Mouse (Mus musculus): ENCODE results near the gene Itgb8.
A peak's percentile ranks its signal among the peaks of the same experiment; 100 is the strongest.

Gene Itgb8

DNA sequence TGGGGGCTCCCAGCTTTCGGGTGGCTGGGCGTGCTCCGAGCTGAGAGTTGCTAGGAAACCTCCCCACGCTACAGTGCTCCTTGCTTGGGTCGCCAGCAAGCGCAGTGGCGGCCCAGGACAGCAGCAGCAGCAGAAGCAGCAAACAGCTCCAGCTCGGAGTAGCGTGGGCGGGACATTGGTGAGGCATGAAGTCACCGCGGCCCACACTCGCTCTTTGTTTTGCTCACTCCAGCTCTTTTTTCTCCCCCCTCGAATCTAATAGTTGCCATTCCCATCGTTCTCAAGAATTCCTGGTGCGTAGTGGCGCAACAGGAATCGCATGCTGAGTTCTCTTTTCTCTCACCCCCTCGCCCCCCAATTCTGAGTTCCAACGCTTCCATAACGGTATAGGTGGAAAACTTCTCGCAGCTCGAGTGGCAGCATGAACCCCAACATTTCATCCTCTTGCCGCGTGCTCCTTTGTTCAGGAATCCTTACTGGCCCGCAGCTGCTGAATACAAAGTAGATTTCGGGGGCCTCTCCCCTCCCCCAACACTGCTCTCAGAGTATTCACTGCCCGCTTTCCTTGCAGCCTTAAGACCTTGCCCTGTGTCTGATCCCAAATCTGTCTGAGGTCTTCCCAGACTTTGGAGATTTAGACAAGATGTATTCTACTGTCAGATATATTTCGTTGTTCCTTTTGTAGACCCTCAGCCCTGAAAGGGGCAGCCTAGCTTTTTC is at the start of gene Itgb8:
Itgb8 (minus strand) TSS at position 107 of the 720 bp plus-strand sequence.
- DNase-seq (ENCODE audit: low spot score), result peak; percentile 91

DNA sequence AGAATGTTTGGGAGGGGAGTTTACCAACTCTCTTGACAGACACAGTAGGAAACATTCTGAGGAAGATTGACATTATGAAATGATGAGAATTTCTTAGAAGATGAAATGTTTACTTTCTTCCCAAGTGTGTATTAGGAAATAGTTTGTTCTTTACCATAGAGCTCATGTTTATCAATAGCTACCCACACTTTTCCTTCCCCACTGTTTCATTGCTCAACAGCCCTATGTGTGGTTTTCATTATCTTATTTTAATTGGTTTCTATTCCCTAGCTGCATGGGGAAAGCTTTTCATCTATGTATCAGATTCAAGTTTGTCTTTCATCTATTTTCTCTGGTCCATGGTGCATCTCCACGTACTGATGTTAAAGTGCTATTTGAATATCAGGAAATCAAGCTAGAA is 37.7 kb upstream of the Itgb8 start:
- DNase-seq (ENCODE audit: low spot score), result no peak

DNA sequence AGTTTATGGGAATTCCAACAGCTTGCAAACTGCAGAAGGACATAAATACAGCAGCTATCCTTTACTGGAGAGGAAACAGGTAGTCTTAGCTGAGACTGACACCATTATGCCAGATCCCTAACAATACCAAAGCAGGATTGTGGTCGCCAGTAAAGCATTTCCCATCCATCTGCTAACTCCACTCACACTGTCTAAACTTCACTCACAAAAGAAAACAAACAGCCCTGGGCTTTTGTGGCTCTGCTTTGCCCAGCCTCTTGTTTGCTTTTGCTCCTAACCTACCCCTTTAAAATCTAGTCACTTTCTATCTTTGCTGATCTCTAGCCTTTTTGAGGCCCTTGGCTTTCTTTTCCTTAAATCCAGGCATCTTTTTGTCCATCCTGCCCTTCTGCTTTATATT is 35.0 kb upstream of the Itgb8 start:
- peak; percentile 49 for DNase-seq (ENCODE audit: low spot score)

- no peak for DNase-seq (ENCODE audit: low spot score)
Observed at GRCm38 (mm10) chr12:119271964-119272363, 33.4 kb upstream of the Itgb8 start.

DNA sequence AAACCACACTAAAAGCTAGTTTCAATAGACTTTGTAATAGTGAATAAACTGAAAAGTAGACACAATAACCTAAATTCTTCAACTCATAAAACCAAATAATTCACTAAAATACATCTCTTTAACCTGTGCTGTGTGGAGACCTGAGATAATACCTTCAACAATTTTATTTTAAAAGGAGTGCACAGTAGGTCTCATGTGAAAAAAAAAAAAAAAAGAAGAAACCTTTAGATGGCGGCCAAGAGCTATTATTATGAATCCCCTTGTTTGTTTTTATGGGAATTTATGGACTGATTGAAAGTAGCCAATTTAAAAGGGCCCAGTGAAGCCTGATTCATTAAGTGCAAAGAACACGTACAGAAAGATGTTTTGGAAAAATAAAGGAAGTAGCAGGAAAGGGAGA is 31.4 kb upstream of the Itgb8 start:
- DNase-seq (ENCODE audit: low spot score), result no peak

DNA sequence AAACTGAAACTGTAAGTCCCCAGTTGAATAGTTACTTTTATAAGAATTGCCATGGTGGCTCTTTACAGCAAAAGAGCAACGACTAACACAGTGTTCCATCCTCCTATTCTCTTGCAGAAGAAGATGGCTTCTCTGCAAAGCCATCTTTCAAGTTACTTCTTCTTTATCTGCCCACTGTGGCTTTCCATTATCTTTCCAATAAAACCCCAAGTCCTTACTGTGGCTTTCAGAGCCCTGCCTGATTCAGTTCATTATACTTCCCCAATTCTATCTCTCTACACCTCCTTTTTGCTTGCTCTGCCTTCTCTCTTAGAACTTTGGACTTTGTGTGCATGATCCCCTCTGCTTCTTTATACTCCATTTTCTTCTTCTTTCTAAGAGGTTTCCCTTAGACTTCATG is 30.1 kb upstream of the Itgb8 start:
- no peak for DNase-seq (ENCODE audit: low spot score)

GRCm38 (mm10) chr12:119264506-119264905 is 25.9 kb upstream of the Itgb8 start:
- no peak for DNase-seq (ENCODE audit: low spot score)

- no peak for DNase-seq (ENCODE audit: low spot score)
Observed at GRCm38 (mm10) chr12:119248581-119248980, 10.0 kb upstream of the Itgb8 start.

- DNase-seq (ENCODE audit: low spot score), result peak; percentile 9
Observed at GRCm38 (mm10) chr12:119241071-119241470, 2.5 kb upstream of the Itgb8 start.

GRCm38 (mm10) chr12:119237921-119238695 is 494 bp downstream of the Itgb8 start:
- peak; percentile 81 for DNase-seq (ENCODE audit: low spot score)

DNA sequence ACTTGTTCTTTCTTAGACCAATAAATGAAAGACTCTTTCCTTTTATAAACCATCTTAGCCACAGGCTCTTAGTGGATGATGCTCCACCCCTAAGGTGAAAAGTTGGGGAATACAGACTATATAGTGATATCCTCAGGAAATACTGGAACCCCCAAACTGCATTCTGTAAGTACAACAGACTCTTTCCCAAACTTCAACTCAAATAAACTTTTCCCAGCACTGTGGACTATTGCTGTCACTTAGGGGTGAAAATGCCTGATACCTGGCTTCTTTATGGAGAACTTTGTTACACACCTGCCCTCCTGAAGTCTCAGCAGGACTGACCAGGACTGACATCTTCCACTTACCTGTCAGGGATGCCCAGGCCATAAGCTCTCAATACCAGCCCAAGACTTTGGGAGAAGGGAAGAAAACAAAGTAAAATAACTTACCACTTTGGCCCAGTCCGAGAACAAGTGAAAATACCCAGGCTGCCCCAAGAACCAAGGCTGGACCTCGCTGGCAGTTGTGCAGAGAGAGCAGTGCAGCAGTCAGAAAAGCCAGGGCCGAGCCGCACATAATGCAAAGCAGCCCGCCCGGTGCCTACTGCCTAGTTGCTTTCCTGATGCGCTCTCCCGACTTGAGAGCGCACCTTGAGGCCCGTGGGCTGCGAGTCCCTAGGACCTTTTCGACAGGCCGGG is 1.2 kb downstream of the Itgb8 start:
- peak; percentile 67 for DNase-seq (ENCODE audit: low spot score)

- DNase-seq (ENCODE audit: low spot score), result no peak
Observed at GRCm38 (mm10) chr12:119231831-119232230, 6.8 kb downstream of the Itgb8 start.

GRCm38 (mm10) chr12:119230444-119230843 is 8.2 kb downstream of the Itgb8 start:
- no peak for DNase-seq (ENCODE audit: low spot score)

DNA sequence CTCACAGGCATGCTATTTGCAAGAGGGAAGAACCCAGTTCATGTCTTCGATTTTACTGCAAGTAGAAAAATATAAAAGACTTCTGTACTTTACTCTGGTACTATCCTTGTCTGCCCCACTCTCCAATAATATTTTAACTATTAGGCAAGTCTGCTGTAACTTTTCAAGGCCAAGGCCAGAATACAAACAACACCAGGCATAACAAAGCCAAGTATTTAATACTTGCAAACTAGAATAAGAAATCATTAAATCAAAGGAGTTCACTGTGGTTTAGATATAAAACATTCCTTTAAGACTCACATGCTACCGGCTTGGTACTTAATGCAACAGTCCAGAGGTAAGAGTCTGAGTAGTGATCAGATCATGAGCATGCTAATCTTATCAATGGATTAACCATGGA is 9.0 kb downstream of the Itgb8 start:
- DNase-seq (ENCODE audit: low spot score), result no peak

- no peak for DNase-seq (ENCODE audit: low spot score)
Observed at GRCm38 (mm10) chr12:119227898-119228297, 10.7 kb downstream of the Itgb8 start.

DNA sequence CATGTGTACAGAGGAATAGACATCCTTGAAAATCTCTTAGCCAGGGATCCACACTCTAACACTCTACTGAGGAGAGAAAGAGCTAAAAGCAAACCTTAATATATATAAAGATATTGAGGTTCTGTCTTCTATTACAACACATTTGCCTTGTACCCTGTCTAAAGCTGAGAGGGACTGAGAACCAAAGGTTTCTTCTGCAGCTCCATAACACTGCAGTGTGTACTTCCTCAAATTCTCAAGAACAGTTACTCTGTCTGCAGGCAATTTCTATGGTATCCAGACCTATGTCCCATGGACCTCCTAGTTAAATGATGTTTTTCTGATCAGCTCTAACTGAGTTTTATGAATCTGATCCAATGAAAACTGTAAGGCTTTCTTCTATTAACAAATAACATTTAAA is 13.9 kb downstream of the Itgb8 start:
- DNase-seq (ENCODE audit: low spot score), result no peak

- no peak for DNase-seq (ENCODE audit: low spot score)
Observed at GRCm38 (mm10) chr12:119219409-119219808, 19.2 kb downstream of the Itgb8 start.

DNA sequence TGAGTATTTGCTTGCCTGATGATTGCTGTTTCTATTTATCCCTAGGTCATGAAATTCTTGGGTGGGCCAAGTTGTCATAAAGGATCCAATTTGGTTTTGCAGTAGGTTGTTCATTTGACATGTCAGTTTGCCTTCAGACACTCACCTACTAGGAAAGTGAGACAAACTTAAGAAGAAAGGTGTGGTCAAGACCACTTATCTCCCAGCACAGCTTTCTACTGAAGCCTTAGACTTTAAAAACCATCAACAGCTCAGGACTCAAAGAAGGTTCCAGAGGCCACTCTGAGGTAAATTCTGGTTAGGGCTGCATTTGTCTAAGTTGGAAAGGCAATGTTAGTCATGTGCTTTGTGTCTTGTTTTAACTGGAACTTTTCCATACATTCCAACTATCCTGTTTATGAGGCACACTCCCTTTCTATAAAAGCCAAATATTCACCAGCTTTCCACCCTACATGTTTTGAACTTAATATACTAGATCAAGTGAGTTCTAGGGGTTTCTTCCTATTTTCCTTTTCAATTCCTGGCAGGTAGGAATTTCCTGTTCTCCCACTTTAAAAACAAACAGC is 20.8 kb downstream of the Itgb8 start:
- no peak for DNase-seq (ENCODE audit: low spot score)

DNA sequence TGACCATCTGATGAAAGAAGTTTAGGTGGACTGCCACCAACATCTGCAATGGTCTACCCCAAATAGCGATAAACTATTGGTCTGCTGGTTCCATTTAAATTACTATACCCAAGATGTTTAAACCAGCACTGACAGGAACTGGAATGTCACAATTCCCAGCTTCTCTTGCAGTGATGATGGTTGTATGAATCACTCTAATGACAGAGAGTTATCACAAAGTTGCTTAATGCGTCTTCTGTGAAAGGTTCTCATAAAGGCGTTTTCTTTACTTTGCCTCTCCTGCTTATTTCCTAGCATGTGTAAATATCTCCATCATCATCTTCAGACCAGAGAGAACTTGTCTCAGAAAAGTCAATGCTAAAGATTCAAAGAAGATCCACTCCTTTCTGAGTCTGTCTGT is 23.4 kb downstream of the Itgb8 start:
- no peak for DNase-seq (ENCODE audit: low spot score)

GRCm38 (mm10) chr12:119211533-119211932 is 27.1 kb downstream of the Itgb8 start:
- DNase-seq (ENCODE audit: low spot score), result no peak

DNA sequence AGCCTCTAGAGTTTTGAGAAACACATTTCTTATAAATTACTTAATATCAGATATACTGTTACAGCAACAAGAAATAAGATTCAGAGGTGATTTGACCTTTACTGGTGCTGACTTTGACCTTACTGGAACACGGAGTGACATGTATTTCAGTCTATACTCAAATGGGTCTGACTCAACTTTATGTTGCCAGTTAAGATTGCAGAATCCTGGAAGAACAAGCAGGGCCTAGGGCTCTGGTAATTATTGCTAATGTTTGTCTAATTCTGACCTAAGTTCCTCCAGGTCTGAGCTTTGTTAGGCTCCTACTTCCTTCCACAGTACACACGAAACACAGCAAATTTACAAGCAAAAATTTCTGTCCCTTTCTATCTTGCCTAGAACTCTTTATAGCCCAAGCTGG is 28.0 kb downstream of the Itgb8 start:
- no peak for DNase-seq (ENCODE audit: low spot score)

- DNase-seq (ENCODE audit: low spot score), result no peak
Observed at GRCm38 (mm10) chr12:119210073-119210425, 28.6 kb downstream of the Itgb8 start.

Data from embryo, embryonic 10 days (tissue).